Mouse (Mus musculus): Measurements from ENCODE around the gene Ptcd2.

GRCm38 (mm10) chr13:99371285-99371684, 26.8 kb upstream of the Ptcd2 start:
- TF ChIP-seq CTCF (IDR thresholded peaks at IDR 0.05; ENCODE audit: extremely low read depth, insufficient read depth, low read length) (no peak), POLR2A (IDR thresholded peaks at IDR 0.05; ENCODE audit: extremely low read depth, insufficient read depth, low read length) (no peak)
